Mouse (Mus musculus) heart, postnatal 25 days (tissue): ENCODE data around the gene Tex264. TPM values are rescaled to one million over a fixed set of nuclear protein-coding genes. Genes with fewer than 3 reads are reported as not detected.
"Not testable (repeated sequence)": the region's sequence is repeated elsewhere in the genome, so short reads cannot be mapped to it uniquely, and the experiment has no call there.

ENCODE experiments used
- DNase-seq: peaks from one replicate; pipeline ENCODE4 v3.0.0; 2022; ENCODE audit warnings: low spot score
- intact Hi-C: fragments of 180-260 bp; cut with DNase I; formaldehyde crosslinking; loops from one replicate; pipeline ENCODE4 v1.15.1; 2025
- total RNA-seq, 2 experiments: library from RNA; stranded (reverse); gene quantifications; 2 replicates each; pipeline ENCODE4 v1.2.3; 2021

Tex264 gene
- total RNA-seq, 2 experiments from 2014 or later: 41.7 to 44.0 TPM

- intact Hi-C loops: no loop called here
Observed at GRCm38 (mm10) chr9:106673860-106674259, 11.9 kb downstream of the Tex264 start.

GRCm38 (mm10) chr9:106664856-106665255 is 20.9 kb downstream of the Tex264 start:
- no peak for DNase-seq
- intact Hi-C loops: no loop called here

More at GRCm38 (mm10) chr9:106673860-106674259, 11.9 kb downstream of the Tex264 start:
- DNase-seq: no peak

DNA sequence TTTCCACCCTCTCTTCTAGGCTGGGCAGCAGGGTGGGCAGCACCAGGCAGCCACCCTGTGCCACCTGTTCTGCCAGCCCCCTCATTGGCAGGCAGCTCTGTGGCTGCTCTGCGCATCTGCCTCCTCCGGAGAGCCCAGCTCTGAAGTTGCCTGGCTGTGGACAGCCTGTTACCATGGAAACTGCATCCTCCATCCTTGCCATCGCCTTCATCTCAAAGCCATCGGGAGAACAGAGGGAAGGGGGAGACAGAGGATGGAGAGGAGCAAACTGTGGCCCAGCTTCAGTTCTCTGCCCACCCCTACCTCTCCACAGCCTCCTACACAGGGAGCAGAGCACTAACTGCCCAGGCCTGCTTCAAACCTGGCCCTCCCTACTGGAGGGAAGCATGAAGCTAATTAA is 21.3 kb downstream of the Tex264 start:
- DNase-seq: no peak
- intact Hi-C loops: no loop called here

- intact Hi-C loops: no loop called here
- no peak for DNase-seq
Observed at GRCm38 (mm10) chr9:106663200-106663599, 22.5 kb downstream of the Tex264 start.

- intact Hi-C loops: no loop called here
Observed at GRCm38 (mm10) chr9:106659935-106660334, 25.8 kb downstream of the Tex264 start.

DNA sequence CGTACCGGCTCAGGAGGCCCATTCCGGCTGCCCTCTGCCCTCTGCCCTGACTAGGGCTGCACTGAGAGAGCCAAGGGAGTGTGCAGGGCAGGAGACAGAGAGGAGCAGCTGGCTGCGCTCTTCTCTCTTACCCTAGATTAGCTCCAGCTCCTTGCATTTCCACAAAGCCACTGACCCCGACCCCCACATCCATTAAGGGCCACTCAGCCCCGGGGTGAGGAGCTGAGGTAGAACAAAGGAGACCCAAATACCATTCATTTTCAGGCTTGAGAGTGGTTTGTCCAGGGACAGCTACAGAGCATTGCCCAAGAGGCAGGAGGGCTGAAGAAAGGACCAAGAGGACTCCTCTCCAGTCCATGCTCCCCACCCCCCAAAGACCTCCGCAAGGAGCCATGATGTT is 26.3 kb downstream of the Tex264 start:
- intact Hi-C loops: no loop called here
- no peak for DNase-seq

More at GRCm38 (mm10) chr9:106659935-106660334, 25.8 kb downstream of the Tex264 start:
- no peak for DNase-seq

GRCm38 (mm10) chr9:106657592-106657991 is 28.1 kb downstream of the Tex264 start:
- no peak for DNase-seq
- intact Hi-C loops: no loop called here

GRCm38 (mm10) chr9:106656820-106657219 is 28.9 kb downstream of the Tex264 start:
- intact Hi-C loops: no loop called here
- DNase-seq: no peak

DNA sequence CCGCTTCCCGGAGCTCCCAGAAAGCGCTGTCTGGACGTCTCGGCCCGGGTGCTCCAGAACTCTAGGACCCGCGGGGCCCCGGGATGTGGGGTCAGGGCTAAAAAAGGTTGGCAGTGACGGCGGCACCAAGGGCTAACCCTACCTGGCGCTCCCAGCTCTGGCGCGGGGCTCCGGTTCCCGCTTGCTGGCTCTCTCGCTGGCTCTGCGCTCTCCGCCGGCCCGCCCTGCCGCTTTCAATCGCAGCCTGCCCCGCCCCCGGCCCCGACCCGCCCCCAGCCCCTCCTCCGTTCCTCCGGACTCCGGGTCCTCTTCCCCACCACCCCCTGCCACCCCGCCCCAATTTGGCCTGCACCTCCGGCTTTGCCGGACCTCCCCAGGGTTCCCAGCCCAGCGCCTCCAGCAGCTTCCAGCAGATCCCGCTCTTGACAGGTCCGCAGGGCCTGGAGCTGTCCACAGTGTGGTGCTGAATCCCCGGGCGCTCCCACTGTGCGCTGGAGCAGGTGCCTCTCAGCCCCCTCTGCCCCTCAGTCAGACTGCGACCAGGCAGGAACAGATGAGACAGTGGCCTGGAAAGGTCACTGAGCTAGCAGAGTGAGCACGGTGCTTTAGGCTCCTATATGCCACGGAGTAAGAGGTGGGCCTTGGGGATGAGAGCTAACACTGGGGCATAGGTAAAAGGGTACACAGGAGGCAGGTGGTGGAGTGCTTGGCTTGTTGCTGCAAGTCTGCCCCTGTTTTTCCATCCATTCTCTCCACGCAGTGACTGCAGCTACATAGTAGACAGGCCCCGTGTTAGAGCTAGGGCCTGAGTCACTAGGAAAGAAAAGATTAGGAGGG is 29.6 kb downstream of the Tex264 start, which contains the start of gene Grm2:
Gene Grm2, minus strand, starts transcription at position 199 of the 837 bp plus-strand sequence.
- no peak for DNase-seq
- intact Hi-C loops: no loop called here

- intact Hi-C loops: no loop called here
- DNase-seq: no peak
Observed at GRCm38 (mm10) chr9:106652720-106653119, 33.0 kb downstream of the Tex264 start.

DNA sequence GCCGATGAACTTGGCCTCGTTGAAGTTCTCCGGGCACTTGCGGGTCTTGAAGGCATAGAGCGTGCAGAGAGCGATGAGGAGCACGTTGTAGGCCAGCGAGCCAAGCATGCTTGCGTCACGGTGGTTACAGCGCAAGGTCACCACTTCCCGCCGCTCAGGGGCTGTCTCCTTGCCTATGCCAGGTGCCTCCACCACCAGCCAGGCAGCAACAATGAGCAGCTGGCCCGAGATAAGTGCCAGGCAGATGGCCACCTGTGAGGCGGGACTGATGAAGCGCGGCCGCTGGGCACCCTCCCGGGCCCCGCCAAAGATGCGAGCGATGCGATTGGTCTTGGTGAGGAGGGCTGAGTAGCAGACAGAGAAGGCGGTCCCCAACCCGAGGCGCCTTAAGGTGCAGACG is 38.5 kb downstream of the Tex264 start:
- DNase-seq: no peak
- intact Hi-C loops: no loop called here

DNA sequence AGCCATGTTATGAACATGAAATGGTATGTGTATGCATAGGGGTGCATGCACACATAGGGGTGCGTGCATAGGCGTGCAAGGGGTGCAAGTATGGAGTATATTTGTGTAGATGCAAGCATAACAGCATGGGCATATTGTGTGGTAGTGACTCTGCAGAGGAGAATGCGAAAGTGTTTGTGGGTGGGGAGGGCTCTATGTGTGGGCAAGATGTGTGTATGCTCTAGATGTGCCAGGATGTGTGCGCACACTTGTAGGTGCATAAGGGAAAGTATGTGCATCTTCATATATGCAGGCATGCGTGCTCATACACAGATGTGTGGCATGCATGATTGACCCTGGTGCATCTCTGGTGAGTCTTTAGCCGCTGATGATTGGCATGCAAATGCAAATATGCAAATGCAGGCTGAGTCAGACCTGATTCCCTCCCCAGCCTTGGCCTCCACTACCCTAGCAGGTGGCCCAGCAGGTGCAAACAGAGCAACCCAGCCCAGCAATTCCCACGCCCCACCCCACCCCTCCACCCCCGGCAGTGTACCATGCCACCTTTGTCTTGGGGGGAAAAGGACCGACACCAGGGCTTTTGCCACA is 39.9 kb downstream of the Tex264 start:
- no peak for DNase-seq
- intact Hi-C loops: no loop called here

DNA sequence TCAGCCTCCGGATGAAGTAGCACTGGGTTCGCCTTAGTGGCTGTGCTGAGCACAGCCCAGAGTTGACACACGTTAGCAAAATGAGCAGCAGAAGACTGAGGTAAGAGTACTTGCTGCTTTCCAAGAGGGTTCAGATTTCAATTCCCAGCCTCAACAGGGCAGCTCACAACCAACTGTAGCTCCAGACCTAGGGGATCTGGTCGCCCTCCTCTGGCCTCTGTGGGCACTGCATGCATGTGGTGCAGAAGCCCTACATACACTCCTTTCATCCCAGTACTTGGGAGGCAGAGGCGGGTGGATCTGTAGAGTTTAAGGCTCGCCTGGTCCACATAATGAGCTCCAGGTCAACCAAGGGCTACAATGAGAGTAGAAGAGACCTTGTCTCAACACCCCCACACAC is 41.9 kb downstream of the Tex264 start:
- intact Hi-C loops: no loop called here
- DNase-seq: no peak

GRCm38 (mm10) chr9:106643128-106643527 is 42.6 kb downstream of the Tex264 start:
- no peak for DNase-seq
- intact Hi-C loops: no loop called here

DNA sequence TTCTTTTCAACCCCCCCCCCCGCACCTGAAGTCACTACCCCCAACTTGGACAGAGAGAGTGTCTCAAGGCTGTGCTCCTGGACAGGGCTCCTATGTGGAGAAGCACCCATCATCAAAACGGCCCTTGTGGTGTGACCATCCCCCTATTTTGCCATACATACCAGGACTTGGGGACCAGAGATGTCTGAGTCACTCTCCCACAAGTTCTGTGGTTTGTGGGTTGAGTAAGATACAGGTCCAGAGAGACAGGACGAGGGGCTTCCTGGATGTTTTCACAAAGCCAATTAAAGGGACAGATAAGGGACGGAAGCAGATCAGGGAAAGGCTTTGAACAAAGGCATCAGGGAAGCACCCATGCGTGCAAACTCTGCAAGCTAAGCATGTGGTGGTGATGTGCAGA is 44.4 kb downstream of the Tex264 start:
- DNase-seq: no peak
- intact Hi-C loops: no loop called here

GRCm38 (mm10) chr9:106638154-106638553 is 47.6 kb downstream of the Tex264 start:
- intact Hi-C loops: no loop called here
- DNase-seq: no peak

DNA sequence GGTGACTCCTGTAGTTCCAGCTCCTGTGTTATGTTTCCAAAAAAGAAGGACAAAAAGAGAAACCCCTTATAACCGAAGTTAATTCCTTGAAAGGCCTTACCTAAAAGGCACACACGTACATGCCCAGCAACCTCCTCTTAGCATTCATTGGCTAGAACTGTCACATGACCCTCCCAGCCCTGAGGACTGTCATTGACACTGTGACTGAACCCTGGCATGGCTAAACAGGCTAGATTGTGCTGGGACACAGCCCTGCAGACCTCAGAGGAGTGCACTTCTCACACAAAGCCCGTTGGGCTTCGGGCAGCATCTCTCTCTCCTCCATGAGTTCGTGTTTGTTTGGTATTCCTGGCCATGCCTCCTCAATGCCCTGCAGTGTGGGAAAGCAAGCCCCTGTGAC is 53.5 kb downstream of the Tex264 start:
- intact Hi-C loops: no loop called here
- no peak for DNase-seq

- intact Hi-C loops, DNase-seq: not testable (repeated sequence)
Observed at GRCm38 (mm10) chr9:106627796-106628195, 57.9 kb downstream of the Tex264 start.

GRCm38 (mm10) chr9:106626282-106626681 is 59.4 kb downstream of the Tex264 start, which contains the start of gene Iqcf6:
Iqcf6 (plus strand) TSS chr9:106626582.
- no peak for DNase-seq
- intact Hi-C loops: no loop called here

- intact Hi-C loops: no loop called here
- DNase-seq: no peak
Observed at GRCm38 (mm10) chr9:106617496-106617895, 68.2 kb downstream of the Tex264 start.

DNA sequence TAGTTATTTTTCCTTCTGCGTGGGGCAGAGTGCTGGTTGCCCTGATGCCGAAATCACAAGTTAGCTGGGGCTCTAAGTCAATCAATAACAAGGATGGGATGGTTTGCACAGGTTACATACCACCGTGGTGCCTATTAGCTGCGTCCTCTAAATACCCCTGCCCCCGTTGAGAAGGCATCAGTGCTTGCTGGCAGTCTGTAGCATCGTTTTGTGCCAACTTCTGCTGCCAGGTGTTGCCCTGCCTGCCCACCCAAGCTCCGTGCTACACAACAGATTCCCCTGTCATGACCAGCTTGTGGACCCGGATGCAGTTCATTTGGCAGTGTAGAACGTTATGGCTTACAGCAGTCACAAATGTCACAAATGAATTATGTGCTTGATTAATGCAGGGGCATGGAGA is 69.4 kb downstream of the Tex264 start:
- DNase-seq: no peak
- intact Hi-C loops: no loop called here
